Mouse (Mus musculus) embryonic facial prominence, embryonic 12.5 days (tissue): ENCODE data around the gene Tbc1d23. TPM values are rescaled to one million over a fixed set of nuclear protein-coding genes. Genes with fewer than 3 reads are reported as not detected.

Source experiments
- ATAC-seq: fragments of 200-750 bp; cut with Nextera tagmentation; 2 replicates; pipeline ENCODE4 v1.8.0; 2017; ENCODE audit not compliant: insufficient number of reproducible peaks, insufficient read depth, low FRiP score, low TSS enrichment
- H3K27ac ChIP-seq: fragments of 300-500 bp; sonication (generic); 2 replicates; pipeline ENCODE4 v1.5.1; 2016; ENCODE audit warnings: mild to moderate bottlenecking
- H3K27me3 ChIP-seq: fragments of 300-500 bp; sonication (generic); 2 replicates; pipeline ENCODE4 v1.6.1; 2016; ENCODE audit warnings: mild to moderate bottlenecking, moderate library complexity
- H3K36me3 ChIP-seq: fragments of 300-500 bp; sonication (generic); 2 replicates; pipeline ENCODE4 v1.6.1; 2016; ENCODE audit warnings: mild to moderate bottlenecking
- H3K4me1 ChIP-seq: fragments of 300-500 bp; sonication (generic); 2 replicates; pipeline ENCODE4 v1.6.1; 2016
- H3K4me2 ChIP-seq: fragments of 300-500 bp; sonication (generic); replicated peaks from 2 replicates; pipeline ENCODE4 v1.6.1; 2016; ENCODE audit warnings: mild to moderate bottlenecking, moderate library complexity
- H3K4me3 ChIP-seq: fragments of 300-500 bp; sonication (generic); 2 replicates; pipeline ENCODE4 v1.5.1; 2016; ENCODE audit warnings: mild to moderate bottlenecking
- H3K9ac ChIP-seq: fragments of 300-500 bp; sonication (generic); 2 replicates; pipeline ENCODE4 v1.6.1; 2016; ENCODE audit warnings: mild to moderate bottlenecking, moderate library complexity
- H3K9me3 ChIP-seq: fragments of 300-500 bp; sonication (generic); 2 replicates; pipeline ENCODE4 v1.6.1; 2016; ENCODE audit warnings: mild to moderate bottlenecking, moderate library complexity
- WGBS: fragments of 180-500 bp; shearing (Covaris S2); methylation state at CpG from one replicate; pipeline ENCODE4 v1.1.7; 2016; 5-methylcytosine and 5-hydroxymethylcytosine counted together
- polyA plus RNA-seq: library from polyadenylated mRNA; unstranded; fragments of >200 nt; fragmentation: Nextera tagmentation; extraction: Ambion mirVana; gene quantifications from 2 replicates; pipeline ENCODE4 v1.2.1, GENCODE M21; 2016

The Tbc1d23 gene
- 31.1 and 32.6 TPM in 2 replicates for polyA plus RNA-seq

DNA sequence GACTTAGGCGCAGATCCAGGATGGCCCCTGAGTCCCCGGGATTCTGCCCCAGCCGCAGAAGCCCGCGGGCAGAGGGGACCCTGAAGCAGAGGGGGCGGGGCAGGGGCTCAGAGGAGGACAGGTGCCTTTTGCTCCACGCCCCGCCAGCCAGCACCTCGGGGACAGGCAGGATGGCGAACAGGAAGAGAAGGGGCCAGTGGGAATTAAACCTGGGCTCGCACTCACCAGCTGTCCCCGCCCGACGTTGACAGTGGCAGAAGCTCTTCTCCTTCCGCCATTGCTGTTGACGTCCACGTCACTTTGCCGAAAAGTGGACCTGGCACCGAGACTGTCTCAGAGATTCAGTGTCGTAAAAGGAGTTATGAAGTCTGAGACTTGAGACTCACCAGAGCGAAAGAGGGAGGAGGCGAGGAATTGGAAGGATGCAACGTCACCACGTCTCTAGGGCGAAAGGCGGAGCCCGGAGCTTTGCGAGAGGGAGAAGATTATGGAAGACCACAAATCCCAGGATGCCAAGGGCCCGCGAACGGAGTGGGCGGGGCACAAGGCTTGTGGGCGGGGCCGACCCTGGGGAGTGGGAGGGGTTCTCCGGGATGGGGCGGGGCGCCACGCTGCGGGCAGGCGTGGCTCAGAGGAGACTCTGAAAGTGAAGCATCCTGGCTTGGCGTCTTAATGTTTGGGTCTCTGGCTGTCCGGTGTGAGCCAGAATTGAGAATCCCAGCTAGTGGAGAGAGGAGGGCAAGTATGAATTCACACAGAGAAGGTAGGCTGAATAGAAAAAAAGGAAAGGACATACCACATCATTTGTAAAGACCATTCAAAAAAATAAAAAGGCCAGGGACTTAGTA is at the start of gene Tbc1d23:
TSS of gene Tbc1d23 (minus strand) at position 416 of the 848 bp plus-strand sequence.
- Histone ChIP-seq H3K4me3 (peak within 1 kb of the TSS; percentile 90), H3K27ac (peak within 1 kb of the TSS; percentile 80), H3K9ac (peak within 1 kb of the TSS; percentile 80), H3K36me3 (no peaks in the 10 kb centered on the region), H3K4me1 (peaks cover 7% of the 10 kb centered on the region), H3K27me3 (no peaks in the 10 kb centered on the region), H3K9me3 (no peaks in the 10 kb centered on the region), H3K4me2 (peak within 1 kb of the TSS; percentile 64)
- peak; percentile 96 for ATAC-seq
- under 1% methylated on average over 42 of the region's 42 CpGs for WGBS

DNA sequence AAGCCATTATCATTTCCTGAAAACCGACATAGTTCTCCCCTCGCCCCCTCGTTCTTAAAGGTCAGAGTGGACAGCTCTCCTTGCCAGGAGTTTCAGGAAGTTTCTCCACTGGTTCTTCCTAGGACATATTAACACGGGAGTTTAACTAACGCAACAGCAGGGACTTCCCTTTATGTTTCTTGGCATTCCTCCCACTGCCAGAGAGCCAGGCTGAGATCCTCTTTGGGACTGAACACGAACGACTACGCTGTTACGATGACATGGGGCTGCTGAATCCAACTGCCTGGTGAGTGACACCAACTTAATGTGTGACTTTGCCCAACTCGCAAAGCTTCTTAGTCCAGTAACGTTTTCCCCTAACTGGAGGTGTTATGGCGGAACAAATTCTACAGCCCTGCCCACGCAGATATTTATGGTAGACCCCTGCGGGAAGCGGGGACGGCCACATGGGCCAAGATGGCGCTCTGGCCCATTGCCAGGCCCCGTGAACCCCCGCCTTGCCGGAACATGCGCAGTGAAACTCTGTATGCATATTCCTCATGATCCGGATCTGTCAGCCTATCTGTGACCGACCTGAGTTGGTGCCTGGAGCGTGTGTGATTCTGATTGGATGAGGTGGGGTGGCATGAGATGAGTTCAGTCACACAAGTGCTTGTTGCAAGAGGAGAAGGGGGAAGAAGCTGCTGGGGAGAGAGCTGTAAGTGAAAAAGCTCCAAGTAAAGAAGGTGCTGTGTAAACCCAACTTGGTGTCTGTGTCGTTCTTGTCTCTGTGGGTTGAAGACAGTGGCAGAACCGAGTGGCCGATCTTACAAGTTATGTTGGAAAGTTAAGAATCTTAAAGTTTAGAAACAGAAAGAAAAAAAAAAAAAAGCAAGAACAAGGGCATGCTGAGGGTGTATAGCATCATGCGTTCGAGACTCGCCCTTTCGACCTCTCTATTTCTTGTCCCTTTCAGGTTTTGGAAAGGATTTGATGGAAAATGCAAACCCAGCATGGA is 49.2 kb upstream of the Tbc1d23 start:
- Histone ChIP-seq H3K4me3 (no peak overlapping the region), H3K27ac (no peak overlapping the region), H3K9ac (no peak overlapping the region), H3K36me3 (no peaks in the 10 kb centered on the region), H3K27me3 (no peaks in the 10 kb centered on the region), H3K4me2 (no peak overlapping the region), H3K4me1 (no peaks in the 10 kb centered on the region), H3K9me3 (no peaks in the 10 kb centered on the region)
- WGBS: 91% methylated on average over 31 of the region's 31 CpGs
- ATAC-seq: no peak

GRCm38 (mm10) chr16:57278976-57279626 is 47.8 kb upstream of the Tbc1d23 start:
- no peak overlapping the region for H3K4me3 ChIP-seq
- H3K9me3 ChIP-seq: no peaks in the 10 kb centered on the region
- ATAC-seq: no peak
- H3K4me2 ChIP-seq: no peak overlapping the region
- no peak overlapping the region for H3K9ac ChIP-seq
- no peaks in the 10 kb centered on the region for H3K36me3 ChIP-seq
- H3K27me3 ChIP-seq: no peaks in the 10 kb centered on the region
- no peaks in the 10 kb centered on the region for H3K4me1 ChIP-seq
- H3K27ac ChIP-seq: no peak overlapping the region
- WGBS: 86% methylated on average over 12 of the region's 12 CpGs

- no peaks in the 10 kb centered on the region for H3K27me3 ChIP-seq
- no peaks in the 10 kb centered on the region; the same call in 1 of the 2 replicates for H3K9me3 ChIP-seq
- 93% methylated on average over 13 of the region's 13 CpGs for WGBS
- no peak overlapping the region for H3K9ac ChIP-seq
- H3K27ac ChIP-seq: no peak overlapping the region
- ATAC-seq: no peak
- no peak overlapping the region for H3K4me3 ChIP-seq
- H3K4me2 ChIP-seq: no peak overlapping the region
- 0 out of 2 replicates have a peak, but pooled peaks cover 6% of the 10 kb centered on the region for H3K4me1 ChIP-seq
- H3K36me3 ChIP-seq: no peaks in the 10 kb centered on the region
These were observed 38.4 kb upstream of the Tbc1d23 start for GRCm38 (mm10) chr16:57269751-57270150.

DNA sequence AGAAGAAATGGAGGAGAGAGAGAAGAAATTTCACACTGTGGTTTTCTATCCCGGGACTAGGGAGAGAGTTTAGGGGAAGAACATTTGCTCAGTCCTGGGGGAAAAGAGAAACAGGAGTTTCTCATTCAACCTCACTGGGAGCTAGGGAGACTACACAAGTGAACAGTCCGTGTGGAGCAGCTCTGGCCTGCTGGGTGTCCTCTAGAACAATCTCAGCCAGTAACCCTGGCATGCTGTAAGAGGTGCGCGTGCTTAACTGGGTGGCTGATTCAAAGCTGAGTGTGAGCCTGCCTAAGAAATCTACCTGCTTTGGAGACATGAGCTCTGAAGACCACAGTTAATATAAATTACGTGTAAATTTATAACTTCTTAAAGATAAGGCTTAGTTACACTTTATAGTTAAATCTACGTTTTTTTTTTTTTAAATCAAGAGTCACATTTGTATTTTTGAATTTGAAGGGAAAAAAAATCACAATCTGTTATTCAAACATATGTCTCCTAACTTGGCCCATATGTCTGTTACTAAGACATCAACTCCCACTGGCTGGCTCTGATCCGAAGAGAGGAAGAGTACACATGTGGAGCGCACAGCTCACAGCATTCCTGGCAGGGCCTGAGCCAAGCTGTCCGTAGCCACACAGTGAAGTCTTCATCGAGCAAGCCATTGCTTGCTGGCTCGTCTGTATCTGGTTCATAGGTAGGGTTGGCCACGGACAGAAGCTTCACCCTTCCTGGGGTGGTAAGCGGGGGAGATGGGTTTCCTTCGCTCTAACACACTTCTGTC is 36.9 kb upstream of the Tbc1d23 start:
- H3K4me2 ChIP-seq: no peak overlapping the region
- H3K36me3 ChIP-seq: no peaks in the 10 kb centered on the region
- H3K9ac ChIP-seq: no peak overlapping the region
- WGBS: 76% methylated on average over 14 of the region's 14 CpGs
- H3K9me3 ChIP-seq: peaks cover 4% of the 10 kb centered on the region; the same call in 1 of the 2 replicates
- no peak overlapping the region for H3K4me3 ChIP-seq
- H3K27ac ChIP-seq: no peak overlapping the region
- H3K4me1 ChIP-seq: 0 out of 2 replicates have a peak, but pooled peaks cover 6% of the 10 kb centered on the region
- no peak for ATAC-seq
- H3K27me3 ChIP-seq: no peaks in the 10 kb centered on the region

DNA sequence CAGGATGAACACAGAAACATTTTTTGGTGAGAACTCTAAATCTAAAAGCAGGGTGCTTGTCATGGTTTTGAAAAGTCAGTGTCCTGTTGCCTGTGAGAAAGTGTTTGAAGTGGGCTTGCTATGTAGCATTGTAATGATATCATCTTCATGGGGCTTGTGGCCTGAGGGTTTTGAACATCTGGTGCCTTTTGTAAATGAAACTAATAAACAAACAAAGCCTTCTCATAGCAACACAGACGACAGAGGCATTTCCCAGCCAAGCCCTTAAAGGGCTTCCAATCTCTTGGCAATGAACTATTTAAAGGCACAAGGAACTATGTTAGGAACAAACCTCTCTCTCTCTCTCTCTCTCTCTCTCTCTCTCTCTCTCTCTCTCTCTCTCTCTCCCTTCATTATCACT is 35.8 kb upstream of the Tbc1d23 start:
- Histone ChIP-seq H3K4me3 (no peak overlapping the region), H3K36me3 (no peaks in the 10 kb centered on the region), H3K27me3 (no peaks in the 10 kb centered on the region), H3K4me2 (no peak overlapping the region), H3K9me3 (peaks cover 4% of the 10 kb centered on the region; the same call in 1 of the 2 replicates), H3K27ac (no peak overlapping the region), H3K9ac (no peak overlapping the region), H3K4me1 (0 out of 2 replicates have a peak, but pooled peaks cover 6% of the 10 kb centered on the region)
- 6% methylated on average over 1 of the region's 1 CpGs for WGBS
- ATAC-seq: no peak

DNA sequence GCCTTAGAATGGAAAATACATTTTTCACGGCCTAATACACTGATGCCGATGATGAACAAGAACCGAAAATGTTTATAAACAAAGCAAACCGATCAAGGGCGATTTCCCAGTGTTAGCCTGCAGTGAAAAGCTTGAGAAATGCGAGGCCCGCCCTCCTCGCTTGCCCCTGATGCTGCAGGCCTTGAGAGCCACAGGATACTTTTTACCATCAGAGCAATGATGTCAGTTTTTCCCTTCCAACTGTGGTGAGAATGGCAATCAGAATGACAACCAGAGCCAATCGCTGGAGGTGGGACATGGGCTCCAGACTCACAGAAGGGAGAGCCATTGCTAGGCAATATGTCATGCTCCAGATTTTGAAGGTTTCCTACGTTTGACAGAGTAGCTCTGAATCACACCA is 28.8 kb upstream of the Tbc1d23 start:
- 87% methylated on average over 10 of the region's 10 CpGs for WGBS

GRCm38 (mm10) chr16:57259356-57260083 is 28.2 kb upstream of the Tbc1d23 start:
- H3K9ac ChIP-seq: no peak overlapping the region
- H3K4me3 ChIP-seq: no peak overlapping the region
- ATAC-seq: no peak
- no peaks in the 10 kb centered on the region for H3K36me3 ChIP-seq
- no peaks in the 10 kb centered on the region for H3K4me1 ChIP-seq
- 88% methylated on average over 13 of the region's 13 CpGs for WGBS
- no peak overlapping the region for H3K27ac ChIP-seq
- no peaks in the 10 kb centered on the region for H3K27me3 ChIP-seq
- H3K9me3 ChIP-seq: peaks cover 2% of the 10 kb centered on the region; the same call in 1 of the 2 replicates
- no peak overlapping the region for H3K4me2 ChIP-seq

More for the DNA sequence above, 28.8 kb upstream of the Tbc1d23 start:
- H3K27me3 ChIP-seq: no peaks in the 10 kb centered on the region
- H3K9ac ChIP-seq: no peak overlapping the region
- no peak overlapping the region for H3K27ac ChIP-seq
- H3K36me3 ChIP-seq: no peaks in the 10 kb centered on the region
- H3K4me3 ChIP-seq: no peak overlapping the region
- no peak overlapping the region for H3K4me2 ChIP-seq
- no peaks in the 10 kb centered on the region for H3K4me1 ChIP-seq
- ATAC-seq: no peak
- peaks cover 4% of the 10 kb centered on the region; the same call in 1 of the 2 replicates for H3K9me3 ChIP-seq

DNA sequence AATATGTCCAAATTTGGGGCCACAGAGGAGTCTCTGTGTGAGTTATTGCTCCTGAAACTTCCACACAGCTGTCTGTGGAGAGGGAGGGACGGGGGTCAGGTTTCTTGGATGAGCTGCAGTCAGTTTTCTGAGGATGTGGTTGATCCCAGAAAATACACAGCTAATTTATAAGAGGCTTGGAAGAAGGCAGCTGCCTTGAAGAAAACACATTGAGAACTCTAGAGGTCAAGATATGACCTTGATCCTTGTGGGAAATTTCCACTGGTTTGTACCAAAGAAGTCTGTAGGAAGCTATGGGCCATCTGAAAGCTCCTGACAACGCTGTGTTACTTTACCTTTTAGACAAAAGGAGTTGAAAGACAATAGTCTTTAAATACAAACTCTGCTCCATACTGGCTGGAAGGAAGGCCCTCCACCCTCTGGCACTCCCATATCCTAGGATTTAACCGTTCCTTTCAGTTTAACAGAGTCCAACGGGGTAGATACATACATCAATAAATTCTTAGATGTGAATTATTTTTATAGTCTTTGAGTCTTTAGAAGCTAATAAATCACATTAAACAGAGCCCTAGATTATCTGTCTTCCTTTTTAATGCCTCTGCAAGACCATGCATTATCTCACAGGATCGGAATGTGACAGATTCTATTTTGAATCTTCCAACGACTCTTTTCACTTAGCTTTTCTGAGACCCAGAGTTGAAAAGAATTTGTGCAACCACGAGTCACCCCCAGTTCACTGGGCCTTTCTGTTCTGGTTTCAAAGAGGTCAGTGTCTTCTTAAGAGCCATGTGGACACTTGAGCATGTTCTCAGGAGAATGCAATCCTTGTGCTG is 20.5 kb upstream of the Tbc1d23 start:
- no peak overlapping the region for H3K27ac ChIP-seq
- ATAC-seq: no peak
- 57% methylated on average over 7 of the region's 7 CpGs for WGBS
- H3K4me1 ChIP-seq: no peaks in the 10 kb centered on the region
- H3K36me3 ChIP-seq: no peaks in the 10 kb centered on the region
- H3K4me3 ChIP-seq: no peak overlapping the region
- H3K27me3 ChIP-seq: no peaks in the 10 kb centered on the region
- no peak overlapping the region for H3K9ac ChIP-seq
- no peak overlapping the region for H3K4me2 ChIP-seq
- no peaks in the 10 kb centered on the region for H3K9me3 ChIP-seq
